Mouse (Mus musculus): ENCODE results near the gene Lrba.

DNA sequence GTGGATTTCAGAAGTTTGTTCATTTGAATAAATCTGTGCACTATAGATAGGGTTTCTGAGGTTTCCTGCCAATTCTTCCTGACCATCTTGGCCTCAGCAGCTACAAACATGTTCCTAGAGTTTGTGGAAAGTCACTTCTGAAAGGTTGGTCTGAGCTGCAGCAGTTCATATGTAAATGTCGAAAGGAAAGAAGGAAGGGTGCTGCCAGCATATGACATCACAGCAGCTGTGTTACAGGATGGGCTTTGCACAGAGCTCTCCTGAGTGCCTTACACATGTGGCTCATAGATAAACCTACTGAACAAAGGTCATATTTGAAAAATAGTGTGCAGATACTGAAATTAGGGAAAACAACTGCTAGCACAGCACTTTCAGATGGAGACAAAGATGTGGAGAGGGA, 411.5 kb downstream of the Lrba start:
- TF ChIP-seq CTCF (IDR thresholded peaks at IDR 0.05; ENCODE audit: extremely low read depth, insufficient read depth, low read length) (no peak), POLR2A (IDR thresholded peaks at IDR 0.05; ENCODE audit: extremely low read depth, insufficient read depth, low read length) (no peak)
